Mouse (Mus musculus) embryonic facial prominence, embryonic 15.5 days (tissue): ENCODE results near the gene Camkk1. TPM values are rescaled to one million over a fixed set of nuclear protein-coding genes. Genes with fewer than 3 reads are reported as not detected.

ENCODE experiments used
- ATAC-seq: fragments of 200-750 bp; cut with Nextera tagmentation; 2 replicates; pipeline ENCODE4 v1.8.0; 2017; ENCODE audit warnings: low read depth, moderate TSS enrichment; ENCODE audit not compliant: insufficient number of reproducible peaks, low FRiP score, low TSS enrichment
- H3K27ac ChIP-seq: fragments of 300-500 bp; sonication (generic); replicated peaks from 2 replicates; pipeline ENCODE4 v1.5.1; 2015; ENCODE audit warnings: mild to moderate bottlenecking, inconsistent platforms
- H3K27me3 ChIP-seq: fragments of 300-500 bp; sonication (generic); 2 replicates; pipeline ENCODE4 v1.6.1; 2015; ENCODE audit warnings: inconsistent platforms
- H3K36me3 ChIP-seq: fragments of 300-500 bp; sonication (generic); 2 replicates; pipeline ENCODE4 v1.6.1; 2015; ENCODE audit warnings: mild to moderate bottlenecking, inconsistent platforms
- H3K4me1 ChIP-seq: fragments of 300-500 bp; sonication (generic); 2 replicates; pipeline ENCODE4 v1.6.1; 2015; ENCODE audit warnings: inconsistent platforms
- H3K4me2 ChIP-seq: fragments of 300-500 bp; sonication (generic); replicated peaks from 2 replicates; pipeline ENCODE4 v1.6.1; 2015; ENCODE audit warnings: mild to moderate bottlenecking, inconsistent platforms
- H3K4me3 ChIP-seq: fragments of 300-500 bp; sonication (generic); replicated peaks from 2 replicates; pipeline ENCODE4 v1.5.1; 2015; ENCODE audit warnings: mild to moderate bottlenecking, inconsistent platforms
- H3K9ac ChIP-seq: fragments of 300-500 bp; sonication (generic); 2 replicates; pipeline ENCODE4 v1.6.1; 2015; ENCODE audit warnings: inconsistent platforms
- H3K9me3 ChIP-seq: fragments of 300-500 bp; sonication (generic); replicated peaks from 2 replicates; pipeline ENCODE4 v1.6.1; 2016; ENCODE audit warnings: inconsistent platforms
- whole genome bisulfite sequencing: fragments of 180-500 bp; shearing (Covaris S2); methylation state at CpG from one replicate; pipeline ENCODE4 v1.1.7; 2015; 5-methylcytosine and 5-hydroxymethylcytosine counted together
- polyA plus RNA-seq: library from polyadenylated mRNA; unstranded; fragments of >200 nt; fragmentation: Nextera tagmentation; extraction: Ambion mirVana; gene quantifications from 2 replicates; pipeline ENCODE4 v1.2.1, GENCODE M21; 2015

Gene Camkk1
- polyA plus RNA-seq, 1 experiment from 2014 or later: 11.4 TPM

DNA sequence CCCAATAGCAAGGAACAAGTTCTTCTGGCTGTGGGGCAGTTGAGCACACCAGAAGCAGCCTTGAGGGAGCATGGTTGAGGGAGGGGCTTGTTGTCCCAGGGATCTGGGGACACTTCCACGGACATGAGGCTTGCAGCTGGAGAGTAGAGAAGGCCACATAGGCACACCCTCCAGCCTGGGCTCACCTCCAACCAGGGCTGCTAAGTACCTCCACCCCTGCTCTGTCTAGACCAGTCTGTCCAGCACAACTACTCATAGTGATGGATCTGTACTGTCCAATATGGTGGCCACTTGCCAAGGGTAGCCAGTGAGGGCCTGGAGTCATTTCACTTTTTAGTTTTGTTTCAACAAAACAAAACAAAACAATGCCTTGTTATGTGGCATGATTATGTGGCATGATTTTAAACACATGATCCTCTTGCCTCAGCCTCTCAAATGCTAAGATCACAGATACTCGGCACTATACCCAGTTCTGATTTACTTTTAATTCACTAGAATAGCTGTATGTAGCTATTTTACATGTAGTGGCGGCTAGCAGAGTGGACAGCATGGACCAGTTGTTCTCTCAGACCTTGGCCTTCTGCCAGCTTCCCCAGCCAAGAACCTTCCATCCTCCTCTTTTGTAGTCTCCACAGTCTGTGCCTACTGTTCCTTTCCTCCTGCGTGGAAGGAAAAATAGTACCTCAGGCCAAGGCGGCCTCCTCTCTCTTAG, 3.3 kb upstream of the Camkk1 start:
- 67% methylated on average over 5 of the region's 5 CpGs for WGBS
- H3K4me3 ChIP-seq: no peak overlapping the region
- H3K4me2 ChIP-seq: no peak overlapping the region
- no peaks in the 10 kb centered on the region for H3K9me3 ChIP-seq
- ATAC-seq: no peak
- no peaks in the 10 kb centered on the region for H3K36me3 ChIP-seq
- H3K4me1 ChIP-seq: peaks cover 35% of the 10 kb centered on the region
- H3K27me3 ChIP-seq: peaks cover 14% of the 10 kb centered on the region; the same call in 1 of the 2 replicates
- no peak overlapping the region for H3K9ac ChIP-seq
- peak overlapping the region; percentile 44; the same call in 1 of the 2 replicates for H3K27ac ChIP-seq

DNA sequence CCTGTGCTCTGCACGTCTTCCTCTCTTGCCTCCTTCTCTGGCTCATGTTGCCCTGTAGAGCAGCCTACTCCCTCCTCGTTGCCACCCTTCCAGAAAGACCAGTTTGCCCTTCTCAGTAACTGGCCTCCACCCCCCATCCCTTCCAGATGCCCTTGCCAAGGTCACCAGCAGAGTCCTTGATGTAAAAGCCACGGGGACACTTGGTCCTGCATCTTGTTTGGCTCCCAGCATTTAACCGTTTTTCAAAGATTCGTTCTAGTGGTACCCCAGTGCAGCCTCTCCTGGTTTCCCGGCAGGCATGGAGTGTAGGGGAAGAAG, 2.7 kb upstream of the Camkk1 start:
- no peaks in the 10 kb centered on the region for H3K9me3 ChIP-seq
- no peak for ATAC-seq
- peaks cover 35% of the 10 kb centered on the region for H3K4me1 ChIP-seq
- H3K27ac ChIP-seq: peak overlapping the region; percentile 44; the same call in 1 of the 2 replicates
- no peak overlapping the region for H3K4me2 ChIP-seq
- 80% methylated on average over 6 of the region's 6 CpGs for WGBS
- H3K9ac ChIP-seq: no peak overlapping the region
- H3K27me3 ChIP-seq: peaks cover 14% of the 10 kb centered on the region; the same call in 1 of the 2 replicates
- H3K4me3 ChIP-seq: no peak overlapping the region
- H3K36me3 ChIP-seq: no peaks in the 10 kb centered on the region

DNA sequence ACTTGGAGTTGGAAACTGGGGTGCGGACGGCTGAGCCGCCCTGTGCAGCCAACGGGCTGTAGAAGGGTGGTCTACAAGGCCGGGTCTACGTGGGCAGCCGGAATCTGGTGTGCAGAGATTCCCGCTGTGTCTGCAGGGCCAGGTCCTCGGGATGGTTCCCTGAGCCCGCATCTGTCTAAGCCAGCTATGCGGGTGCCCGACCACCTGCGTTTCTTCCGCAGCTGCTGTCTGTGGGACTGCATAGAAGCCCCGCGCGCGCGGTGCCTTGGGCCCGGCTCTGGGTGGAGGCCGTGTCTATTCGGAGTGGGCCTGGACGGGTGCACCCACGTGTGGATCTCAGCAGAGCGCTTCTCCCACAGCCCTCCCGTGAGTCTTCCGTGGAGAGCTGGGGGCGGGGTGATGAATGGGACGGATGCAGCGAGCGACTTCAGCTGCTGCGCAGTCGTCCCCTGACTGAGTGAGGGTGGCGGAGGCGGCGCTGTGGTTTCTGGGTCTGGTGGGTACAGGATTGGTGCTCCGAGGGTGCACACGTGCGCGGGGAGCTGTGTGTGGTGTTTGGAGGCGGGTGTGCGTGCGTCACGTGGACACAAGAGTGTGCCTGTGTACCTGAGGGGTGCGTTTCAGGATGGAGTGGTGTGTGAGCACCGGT, 463 bp downstream of the Camkk1 start:
- no peaks in the 10 kb centered on the region for H3K36me3 ChIP-seq
- H3K4me3 ChIP-seq: peak overlapping the region; percentile 60
- H3K9me3 ChIP-seq: no peaks in the 10 kb centered on the region
- WGBS: under 1% methylated on average over 46 of the region's 46 CpGs
- no peak overlapping the region for H3K27ac ChIP-seq
- H3K4me2 ChIP-seq: peak overlapping the region; percentile 97
- peak; percentile 25 for ATAC-seq
- peaks cover 14% of the 10 kb centered on the region; the same call in 1 of the 2 replicates for H3K27me3 ChIP-seq
- H3K9ac ChIP-seq: peak overlapping the region; percentile 37
- H3K4me1 ChIP-seq: peaks cover 41% of the 10 kb centered on the region

DNA sequence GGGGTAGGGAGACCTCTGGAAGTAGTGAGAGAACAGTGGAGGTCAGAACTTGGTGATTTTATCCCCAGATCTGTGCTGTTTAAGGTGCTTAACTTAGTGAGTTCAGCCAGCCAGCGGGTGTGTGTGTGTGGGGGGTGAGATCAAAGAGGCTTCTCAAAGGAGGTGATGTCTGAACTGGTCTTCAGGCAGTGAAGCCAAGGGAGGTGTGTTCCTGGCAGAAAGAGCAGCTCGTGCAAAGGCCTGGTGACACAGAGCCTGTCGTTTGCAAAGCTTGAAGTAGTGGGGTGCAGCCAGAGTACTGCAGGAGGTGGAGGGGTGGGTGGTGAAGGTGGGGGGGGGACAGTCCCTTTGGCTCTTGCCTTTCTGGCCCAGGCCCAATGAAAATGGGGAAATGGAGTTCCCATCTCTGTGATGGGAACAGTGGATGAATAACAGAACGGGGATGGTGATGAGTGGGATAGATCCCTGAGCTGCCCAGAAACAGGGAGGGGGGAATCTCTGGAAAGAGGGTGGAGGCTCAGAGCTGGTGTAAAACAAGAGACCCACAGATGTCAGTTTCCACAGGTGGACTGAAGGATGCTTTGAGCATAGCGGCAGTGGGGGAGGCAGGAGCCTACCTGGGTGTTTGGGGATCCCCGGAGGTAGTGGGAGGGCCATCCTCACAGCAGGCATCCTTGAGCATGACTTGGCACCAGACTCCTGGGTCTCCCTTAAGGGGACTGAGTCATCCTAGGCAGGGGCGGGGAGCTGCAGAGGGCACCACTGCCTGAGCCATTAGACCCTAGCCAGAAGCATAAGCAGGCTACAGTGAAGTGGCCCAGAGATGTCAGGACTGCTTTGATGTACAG, 2.4 kb downstream of the Camkk1 start:
- Histone ChIP-seq H3K9me3 (no peaks in the 10 kb centered on the region), H3K4me2 (no peak overlapping the region), H3K27ac (no peak overlapping the region), H3K4me3 (no peak overlapping the region), H3K27me3 (peaks cover 14% of the 10 kb centered on the region; the same call in 1 of the 2 replicates), H3K36me3 (no peaks in the 10 kb centered on the region), H3K4me1 (peaks cover 39% of the 10 kb centered on the region), H3K9ac (no peak overlapping the region)
- no peak for ATAC-seq
- WGBS: 61% methylated on average over 7 of the region's 7 CpGs

DNA sequence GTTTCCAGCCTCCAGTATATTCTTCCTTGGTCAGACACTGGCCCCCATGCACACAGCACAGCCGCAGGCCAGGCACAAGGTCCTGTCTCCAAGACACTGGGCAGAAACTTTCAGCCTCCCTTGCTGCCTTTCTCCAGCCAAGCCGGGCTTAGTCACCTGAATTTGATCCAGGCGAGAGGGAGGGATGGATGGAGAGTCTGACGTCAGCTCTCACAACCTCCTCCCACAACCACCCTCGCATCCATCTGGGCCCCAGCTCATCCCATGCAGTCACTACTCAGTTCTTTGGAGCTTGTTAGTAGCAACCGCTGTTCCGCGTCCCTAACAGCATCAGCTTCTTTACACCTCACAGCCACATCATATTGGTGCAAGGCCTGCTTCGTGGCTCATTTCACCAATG, 4.3 kb downstream of the Camkk1 start:
- H3K9ac ChIP-seq: no peak overlapping the region
- H3K27ac ChIP-seq: no peak overlapping the region; the same call in 1 of the 2 replicates
- H3K4me2 ChIP-seq: no peak overlapping the region
- no peaks in the 10 kb centered on the region for H3K36me3 ChIP-seq
- no peak overlapping the region for H3K4me3 ChIP-seq
- no peaks in the 10 kb centered on the region for H3K9me3 ChIP-seq
- ATAC-seq: no peak
- WGBS: 53% methylated on average over 9 of the region's 9 CpGs
- H3K4me1 ChIP-seq: peaks cover 37% of the 10 kb centered on the region
- H3K27me3 ChIP-seq: peaks cover 14% of the 10 kb centered on the region; the same call in 1 of the 2 replicates

DNA sequence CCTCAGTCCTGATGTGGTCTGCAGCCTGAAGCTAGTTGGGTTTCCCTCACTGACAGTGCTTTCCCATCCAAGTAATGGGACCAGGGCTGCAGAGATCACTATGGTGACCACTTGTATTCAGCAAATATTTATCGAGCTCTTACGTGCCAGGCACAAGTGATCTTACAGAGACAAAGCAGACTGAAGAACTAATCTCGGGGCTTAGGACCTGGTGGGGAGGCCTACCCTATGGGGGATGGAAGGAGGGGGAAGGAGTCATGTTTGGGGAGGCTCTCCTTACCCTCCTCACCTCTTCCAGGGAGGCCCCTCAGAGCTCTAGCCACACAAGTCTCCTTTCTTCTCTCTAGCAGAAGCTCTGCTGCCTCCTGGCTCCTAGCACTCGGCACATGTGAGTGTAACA, 5.0 kb downstream of the Camkk1 start:
- no peaks in the 10 kb centered on the region for H3K9me3 ChIP-seq
- no peaks in the 10 kb centered on the region for H3K36me3 ChIP-seq
- no peak for ATAC-seq
- no peak overlapping the region for H3K4me2 ChIP-seq
- no peak overlapping the region for H3K4me3 ChIP-seq
- WGBS: 51% methylated on average over 4 of the region's 4 CpGs
- H3K4me1 ChIP-seq: peaks cover 32% of the 10 kb centered on the region
- H3K27me3 ChIP-seq: peaks cover 14% of the 10 kb centered on the region; the same call in 1 of the 2 replicates
- H3K9ac ChIP-seq: no peak overlapping the region
- H3K27ac ChIP-seq: no peak overlapping the region; the same call in none of the 2 replicates

DNA sequence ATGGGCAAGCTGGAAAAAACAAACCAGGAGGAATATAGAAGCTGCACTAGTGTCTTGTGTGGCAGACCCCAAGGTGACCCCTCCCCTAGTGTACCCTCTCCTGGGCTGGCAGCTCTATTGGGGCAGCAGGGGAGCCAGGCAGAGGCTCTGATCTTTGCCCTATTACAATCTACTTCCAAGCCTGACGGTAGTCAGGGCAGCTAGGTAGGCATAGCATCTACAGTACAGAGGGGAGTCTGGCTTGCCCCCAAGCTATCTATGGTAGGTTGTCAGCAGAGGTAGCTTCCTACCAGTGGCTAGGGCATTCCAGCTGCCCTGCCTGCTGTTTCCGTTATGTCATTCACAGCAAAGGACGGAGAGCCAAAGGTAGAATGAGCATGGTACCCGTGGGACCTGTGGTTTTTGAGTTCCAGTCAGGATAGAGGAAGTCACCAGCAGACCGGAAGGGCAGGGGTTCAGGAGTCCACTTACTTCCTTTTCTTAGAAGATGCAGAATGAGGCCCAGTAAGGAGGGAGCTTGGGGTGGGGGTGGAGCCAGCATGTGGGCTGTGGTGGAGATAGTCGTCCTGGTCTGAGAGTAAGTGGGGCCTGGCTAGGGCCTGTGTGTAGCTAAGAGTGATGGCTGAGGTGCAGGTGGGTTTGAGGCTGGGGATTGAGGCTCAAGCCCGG, 5.6 kb downstream of the Camkk1 start:
- 54% methylated on average over 7 of the region's 7 CpGs for WGBS
- no peak for ATAC-seq
- no peak overlapping the region for H3K4me3 ChIP-seq
- peaks cover 12% of the 10 kb centered on the region; the same call in 1 of the 2 replicates for H3K27me3 ChIP-seq
- H3K36me3 ChIP-seq: no peaks in the 10 kb centered on the region
- no peak overlapping the region for H3K9ac ChIP-seq
- H3K4me2 ChIP-seq: no peak overlapping the region
- H3K27ac ChIP-seq: no peak overlapping the region; the same call in 1 of the 2 replicates
- peaks cover 29% of the 10 kb centered on the region for H3K4me1 ChIP-seq
- no peaks in the 10 kb centered on the region for H3K9me3 ChIP-seq

DNA sequence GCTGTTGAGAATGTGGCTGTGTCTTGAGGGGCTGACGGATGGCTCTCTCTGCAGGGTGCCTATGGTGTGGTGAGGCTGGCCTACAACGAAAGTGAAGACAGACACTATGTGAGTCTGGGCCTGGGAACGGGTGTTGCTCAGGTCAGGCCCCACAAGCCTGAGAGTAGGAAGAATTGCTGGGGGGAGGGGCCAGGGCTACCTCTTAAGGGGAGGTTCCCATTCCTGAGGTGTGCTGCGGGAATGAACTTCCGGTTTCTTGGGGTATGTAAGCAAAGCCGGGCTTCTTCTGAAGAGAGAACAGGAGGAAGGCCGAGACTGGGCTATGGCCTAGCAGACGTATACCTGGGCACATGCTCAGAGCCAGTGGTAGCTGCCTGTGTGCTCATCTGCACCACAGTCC, 8.2 kb downstream of the Camkk1 start:
- Histone ChIP-seq H3K27ac (no peak overlapping the region), H3K27me3 (no peaks in the 10 kb centered on the region), H3K9ac (no peak overlapping the region), H3K4me1 (peaks cover 34% of the 10 kb centered on the region), H3K9me3 (no peaks in the 10 kb centered on the region), H3K4me2 (no peak overlapping the region), H3K4me3 (no peak overlapping the region), H3K36me3 (no peaks in the 10 kb centered on the region)
- ATAC-seq: no peak
- WGBS: 52% methylated on average over 8 of the region's 8 CpGs

DNA sequence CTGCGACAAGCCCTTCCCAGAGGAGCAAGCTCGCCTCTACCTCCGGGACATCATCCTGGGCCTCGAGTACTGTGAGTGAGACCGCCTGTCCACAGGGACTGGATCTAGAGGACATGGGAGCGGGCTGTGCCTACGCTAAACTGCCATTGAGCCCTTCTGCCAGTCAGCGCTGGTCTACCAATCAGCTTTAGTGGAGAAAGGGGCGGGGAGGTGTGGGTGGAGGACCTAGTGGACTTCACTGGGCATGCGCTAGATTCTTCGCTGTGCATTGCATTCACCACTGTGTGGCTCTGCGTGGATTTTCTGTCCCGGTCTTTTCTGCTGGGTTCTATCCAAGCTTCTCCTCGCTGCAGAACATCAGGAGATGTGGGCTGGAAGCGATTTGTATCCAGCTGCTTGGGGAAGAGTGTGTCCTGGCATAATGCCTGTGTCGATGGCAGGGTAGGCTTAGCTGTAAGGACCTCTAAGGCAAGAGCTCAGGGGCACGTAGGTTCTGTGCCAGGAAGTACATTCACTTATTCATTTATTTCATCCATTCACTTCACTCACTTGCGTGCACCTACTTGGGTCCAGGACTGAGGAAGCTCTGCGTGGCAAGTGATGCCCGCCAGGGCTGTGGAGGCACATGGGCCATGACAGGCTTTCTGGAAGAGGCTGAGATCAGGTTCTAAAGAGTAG, 12.2 kb downstream of the Camkk1 start:
- Histone ChIP-seq H3K36me3 (0 out of 2 replicates have a peak, but pooled peaks cover 3% of the 10 kb centered on the region), H3K27ac (peak overlapping the region; percentile 79), H3K4me2 (peak overlapping the region; percentile 66), H3K4me1 (peaks cover 14% of the 10 kb centered on the region), H3K9ac (no peak overlapping the region), H3K4me3 (peak overlapping the region; percentile 37), H3K9me3 (no peaks in the 10 kb centered on the region), H3K27me3 (no peaks in the 10 kb centered on the region)
- 26% methylated on average over 20 of the region's 20 CpGs for WGBS
- peak; percentile 91 for ATAC-seq

DNA sequence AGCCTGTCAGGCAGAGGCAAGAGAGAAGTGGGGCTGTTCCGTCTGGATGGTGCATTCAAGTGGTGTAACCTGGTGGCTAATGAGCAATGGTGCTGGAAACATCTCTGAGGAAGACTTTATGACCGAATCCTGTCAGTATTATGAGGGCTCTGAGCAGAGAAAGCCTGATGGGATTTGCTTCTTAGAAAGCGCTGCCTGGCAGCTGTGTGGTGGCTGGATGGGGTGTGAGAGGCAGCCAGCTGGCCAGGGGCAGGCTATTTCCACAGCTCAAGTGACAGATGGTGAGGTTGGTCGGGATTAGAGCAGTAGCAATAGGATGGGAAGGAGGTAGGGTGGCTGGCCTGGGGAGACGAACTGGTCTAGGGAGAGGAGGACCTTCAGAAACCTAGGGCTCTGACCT, 12.7 kb downstream of the Camkk1 start:
- 0 out of 2 replicates have a peak, but pooled peaks have one; percentile 35 for ATAC-seq
- H3K36me3 ChIP-seq: 0 out of 2 replicates have a peak, but pooled peaks cover 3% of the 10 kb centered on the region
- H3K4me1 ChIP-seq: peaks cover 14% of the 10 kb centered on the region
- WGBS: 62% methylated on average over 5 of the region's 5 CpGs
- no peaks in the 10 kb centered on the region for H3K9me3 ChIP-seq
- H3K4me3 ChIP-seq: no peak overlapping the region
- H3K27me3 ChIP-seq: no peaks in the 10 kb centered on the region
- H3K9ac ChIP-seq: no peak overlapping the region
- peak overlapping the region; percentile 66 for H3K4me2 ChIP-seq
- H3K27ac ChIP-seq: peak overlapping the region; percentile 79
